Comparison of ENCODE assay signal across 8 mouse cellular contexts in the genomic region with DNA sequence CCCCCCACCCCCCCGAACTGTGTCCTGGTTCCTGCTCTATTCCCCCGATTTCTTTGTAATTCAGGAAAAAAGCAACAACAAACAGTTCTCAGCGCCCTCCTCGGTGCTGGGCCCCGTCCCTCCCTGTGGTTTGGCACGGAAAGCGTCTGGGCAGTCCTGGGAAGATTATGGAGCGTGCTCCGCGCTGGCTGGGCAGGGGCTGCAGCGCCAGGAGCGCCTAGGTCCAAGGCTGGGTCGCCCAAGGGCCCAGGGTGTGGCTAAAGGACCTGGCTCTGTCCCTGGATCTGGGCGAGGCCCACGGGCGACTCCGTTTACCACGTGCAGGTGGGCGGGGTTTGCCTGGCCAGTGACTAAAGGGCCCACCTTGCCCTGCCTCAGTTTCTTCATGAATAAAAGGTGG. TPM values are rescaled to one million over a fixed set of nuclear protein-coding genes. Genes with fewer than 3 reads are reported as not detected.
DNase-seq lines count a peak whose midpoint lies in the region; ATAC-seq and TF ChIP-seq lines count a peak whose summit lies in the region.

No protein-coding gene starts in this region.

- no peak overlapping the region for H3K27ac ChIP-seq in limb, embryonic 11.5 days (replicated peaks; ENCODE audit: low read depth, low read length)

- H3K27me3 ChIP-seq in Patski, result peaks cover 54% of the 10 kb centered on the region
- H3K27me3 ChIP-seq in limb, embryonic 11.5 days (ENCODE audit: control insufficient read depth, insufficient read depth, low read length), result peaks cover 35% of the 10 kb centered on the region

- no peaks in the 10 kb centered on the region for H3K9me3 ChIP-seq in limb, embryonic 11.5 days (ENCODE audit: control insufficient read depth, low read length)

- peak; percentile 52 for ATAC-seq in Patski
- peak; percentile 68; the same call in 1 of the 2 replicates for ATAC-seq in limb, embryonic 11.5 days (ENCODE audit: insufficient number of reproducible peaks, low FRiP score, low TSS enrichment, low read depth)

- peaks cover 13% of the 10 kb centered on the region; the same call in 1 of the 2 replicates for H3K4me1 ChIP-seq in limb, embryonic 11.5 days (ENCODE audit: control insufficient read depth, insufficient read depth, low read length)

- TF ChIP-seq CTCF in Patski (IDR thresholded peaks at IDR 0.05), result no peak

- WGBS in limb, embryonic 11.5 days, result 2% methylated on average over 19 of the region's 19 CpGs

- peak; percentile 29 to 44 for DNase-seq in cerebellum, postnatal 25 days
- no peak for DNase-seq in cerebellum, postnatal 4 days (ENCODE audit: low spot score in 2 of 2)
- DNase-seq in Patski (ENCODE audit: low read depth, low spot score), result no peak
- peak; percentile 19 to 36 for DNase-seq in heart, adult 9 months (ENCODE audit: low spot score in 2 of 2)
- no peak for DNase-seq in limb, embryonic 11.5 days (ENCODE audit: low spot score)
- peak; percentile 11 for DNase-seq in ovary, postnatal 10 days (ENCODE audit: low spot score)
- no peak for DNase-seq in spleen, postnatal 36 days (ENCODE audit: low spot score in 2 of 2)
- no peak for DNase-seq in thymus, postnatal 36 days

- POLR2A ChIA-PET in Patski (lab: Charles Lee), result no interaction called here

- in situ Hi-C loops in Patski (cut with MboI; ENCODE audit: low pct_unique_long_range_greater_than_20kb), result no loop called here

- H3K4me2 ChIP-seq in limb, embryonic 11.5 days (ENCODE audit: low read depth, severe bottlenecking), result peak overlapping the region; percentile 40

- no peaks in the 10 kb centered on the region; the same call in 1 of the 2 replicates for H3K36me3 ChIP-seq in limb, embryonic 11.5 days (ENCODE audit: control insufficient read depth, insufficient read depth, low read length)

- H3K4me3 ChIP-seq in limb, embryonic 11.5 days (ENCODE audit: low read depth, low read length), result peak overlapping the region; percentile 16; the same call in 1 of the 2 replicates

- CTCF ChIA-PET in Patski (lab: Charles Lee), result no interaction called here

- H3K9ac ChIP-seq in limb, embryonic 11.5 days (ENCODE audit: low read length), result no peak overlapping the region

RNA-seq across cellular contexts. Expression of gene Lmx1a, which starts 27.9 kb away (rescaled TPM):
- polyA plus RNA-seq in Patski (2021), result 0.06 TPM
- polyA plus RNA-seq in limb, embryonic 11.5 days (2014; fragmentation: Nextera tagmentation; extraction: Ambion mirVana), result 0.97 and 1.1 TPM in 2 replicates

Comparison
In these comparisons a context has a peak if more than half of its experiments do, and no peak if none do; other contexts are left out.
1. DNase-seq: peak in cerebellum, postnatal 25 days (2 of 2), heart, adult 9 months (2 of 2) and ovary, postnatal 10 days (single experiment); none in cerebellum, postnatal 4 days (0 of 2), Patski (single experiment), limb, embryonic 11.5 days (single experiment), spleen, postnatal 36 days (0 of 2) and thymus, postnatal 36 days (0 of 2).